Mouse (Mus musculus) heart, adult 11 months (tissue): ENCODE results near the gene Tbx3.
A peak's percentile ranks its signal among the peaks of the same experiment; 100 is the strongest.

Experiments
- DNase-seq: peaks from one replicate; pipeline ENCODE4 v3.0.0; 2022

Tbx3 gene

DNA sequence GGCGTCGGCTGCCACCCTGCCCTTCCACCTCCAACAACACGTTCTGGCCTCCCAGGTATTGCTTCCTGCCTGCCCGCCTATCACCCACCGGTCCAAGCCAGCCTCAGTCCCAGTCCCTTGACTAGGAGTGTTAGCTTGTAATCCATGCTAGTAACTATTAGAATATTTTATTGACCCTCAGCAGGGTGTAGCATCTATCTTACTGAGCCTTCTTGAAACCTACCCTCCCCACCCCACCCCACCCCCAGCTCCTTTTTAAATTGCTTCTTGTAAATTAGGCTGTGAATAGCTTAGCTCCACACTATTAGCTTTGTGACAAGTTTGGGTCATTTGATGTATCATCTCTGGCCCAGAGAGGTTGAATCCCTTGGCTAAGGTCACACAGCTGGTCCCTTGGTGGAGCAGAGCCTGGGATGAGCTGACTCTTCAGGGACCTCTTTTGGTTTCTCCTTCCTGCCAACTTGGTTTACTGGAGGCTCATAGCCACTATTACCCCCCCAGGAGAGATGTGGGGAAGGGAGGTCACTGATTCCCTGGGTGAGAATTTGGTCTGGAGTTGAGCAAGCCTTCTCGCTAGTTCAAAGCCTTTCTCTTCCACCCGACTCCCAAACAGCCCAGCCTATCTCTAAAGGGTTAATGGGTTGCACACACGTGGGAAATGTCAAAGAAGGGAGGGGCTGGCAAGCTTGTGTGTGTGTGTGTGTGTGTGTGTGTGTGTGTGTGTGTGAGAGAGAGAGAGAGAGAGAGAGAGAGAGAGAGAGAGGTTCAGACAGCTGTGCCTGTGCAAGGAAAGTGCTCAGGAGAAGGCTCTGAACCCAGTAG, 10.8 kb downstream of the Tbx3 start:
- peak; percentile 78 for DNase-seq

DNA sequence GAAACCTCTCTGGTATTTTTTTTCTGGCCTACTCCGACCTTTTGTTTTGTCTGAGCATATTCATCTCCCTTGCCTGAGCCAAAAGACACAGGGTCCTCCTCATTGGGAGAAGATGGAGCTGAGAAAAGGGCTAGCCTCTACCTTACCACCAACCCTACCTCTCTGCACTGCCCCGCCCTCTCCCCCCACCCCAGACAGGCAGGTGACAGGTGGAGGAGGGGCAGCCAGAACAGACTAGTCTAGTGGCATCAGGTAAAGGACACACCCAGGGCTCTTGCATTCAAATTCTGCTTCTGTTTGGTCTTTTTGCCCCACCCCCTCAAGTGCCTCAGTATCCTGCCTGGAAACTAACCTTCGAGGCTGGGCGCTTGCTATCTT, 11.4 kb downstream of the Tbx3 start:
- DNase-seq: peak; percentile 88

DNA sequence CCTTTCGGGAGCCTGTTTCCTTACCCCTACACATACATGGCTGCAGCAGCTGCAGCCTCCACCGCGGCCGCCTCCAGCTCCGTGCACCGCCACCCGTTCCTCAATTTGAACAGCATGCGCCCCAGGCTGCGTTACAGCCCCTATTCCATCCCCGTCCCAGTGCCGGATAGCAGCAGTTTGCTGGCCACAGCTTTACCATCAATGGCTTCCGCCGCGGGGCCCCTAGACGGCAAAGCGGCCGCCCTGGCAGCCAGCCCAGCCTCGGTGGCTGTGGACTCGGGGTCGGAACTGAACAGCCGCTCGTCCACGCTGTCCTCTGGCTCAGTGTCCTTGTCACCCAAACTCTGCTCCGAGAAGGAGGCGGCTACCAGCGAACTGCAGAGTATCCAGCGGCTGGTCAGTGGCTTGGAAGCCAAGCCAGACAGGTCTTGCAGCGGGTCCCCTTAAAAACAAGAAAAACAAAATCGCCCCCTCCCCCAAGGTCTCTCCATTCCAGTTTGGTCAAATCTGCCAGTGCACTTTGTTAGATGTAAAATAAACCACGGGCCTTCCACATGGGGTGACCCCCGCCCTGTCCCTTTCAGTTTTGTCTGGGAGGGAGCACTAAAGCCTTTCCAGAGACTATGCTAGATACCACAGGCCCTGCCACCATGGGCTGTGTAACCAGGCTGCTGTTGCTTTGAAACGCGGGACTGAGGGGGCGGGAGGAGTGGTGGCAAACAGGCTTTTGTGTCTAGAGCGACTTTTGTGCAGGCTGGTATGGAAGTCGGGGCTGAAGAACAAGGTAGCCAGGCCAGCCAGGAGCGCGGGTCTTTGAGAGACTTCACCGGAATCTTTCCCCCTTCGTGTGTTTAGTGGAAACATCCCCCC, 12.4 kb downstream of the Tbx3 start:
- DNase-seq: peak; percentile 93

DNA sequence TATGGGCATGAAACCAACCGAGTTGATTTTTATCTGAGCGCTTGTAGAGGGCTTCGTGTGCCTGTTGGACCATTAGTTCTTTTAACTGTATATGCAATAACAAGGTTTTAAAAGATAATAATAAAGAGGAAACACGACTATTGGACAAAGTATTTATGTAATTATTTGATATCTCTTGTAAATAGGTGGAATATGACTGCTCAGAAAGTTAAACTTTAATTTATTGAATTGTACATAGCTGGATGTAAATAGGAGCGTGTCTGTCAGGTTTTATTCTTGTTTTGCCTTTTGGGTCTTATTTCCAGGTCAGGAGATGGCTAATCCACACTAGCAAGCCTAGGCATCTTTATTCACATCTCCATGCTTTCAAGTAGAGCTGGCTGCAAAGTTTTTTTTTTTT, 13.4 kb downstream of the Tbx3 start:
- DNase-seq: no peak

DNA sequence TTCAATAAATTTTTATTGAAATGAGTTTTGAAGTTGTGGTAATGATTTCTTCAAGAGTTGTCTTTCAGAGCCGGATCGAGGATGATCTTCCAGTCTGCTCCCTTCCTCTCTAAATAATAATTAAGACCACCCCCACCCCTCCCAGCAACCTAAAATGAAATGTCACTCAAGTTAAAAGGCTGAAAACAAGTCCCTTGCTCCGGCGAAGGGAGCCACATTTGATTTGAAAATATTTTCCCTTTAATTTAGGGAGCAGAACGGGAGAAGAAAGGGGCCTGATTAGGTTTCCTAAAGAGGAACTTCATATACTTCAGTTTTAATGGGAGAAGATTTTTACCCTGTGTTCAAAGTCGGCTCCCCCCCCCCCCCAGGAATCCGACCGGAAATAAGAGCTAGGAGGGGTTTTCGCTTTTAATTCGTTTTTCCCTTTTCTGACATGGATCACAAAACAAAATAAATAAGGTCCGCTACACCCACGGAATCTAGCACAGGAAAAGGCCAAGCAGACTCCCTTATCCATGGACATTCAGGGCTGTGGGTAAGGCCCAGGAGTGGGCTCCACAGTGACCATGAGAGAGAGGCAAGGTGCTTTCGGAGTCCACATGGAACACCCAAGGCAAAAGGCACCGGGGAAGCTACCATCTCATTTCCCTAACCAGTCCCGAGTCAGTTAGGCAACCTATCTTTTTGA, 14.4 kb downstream of the Tbx3 start:
- DNase-seq: peak; percentile 79

DNA sequence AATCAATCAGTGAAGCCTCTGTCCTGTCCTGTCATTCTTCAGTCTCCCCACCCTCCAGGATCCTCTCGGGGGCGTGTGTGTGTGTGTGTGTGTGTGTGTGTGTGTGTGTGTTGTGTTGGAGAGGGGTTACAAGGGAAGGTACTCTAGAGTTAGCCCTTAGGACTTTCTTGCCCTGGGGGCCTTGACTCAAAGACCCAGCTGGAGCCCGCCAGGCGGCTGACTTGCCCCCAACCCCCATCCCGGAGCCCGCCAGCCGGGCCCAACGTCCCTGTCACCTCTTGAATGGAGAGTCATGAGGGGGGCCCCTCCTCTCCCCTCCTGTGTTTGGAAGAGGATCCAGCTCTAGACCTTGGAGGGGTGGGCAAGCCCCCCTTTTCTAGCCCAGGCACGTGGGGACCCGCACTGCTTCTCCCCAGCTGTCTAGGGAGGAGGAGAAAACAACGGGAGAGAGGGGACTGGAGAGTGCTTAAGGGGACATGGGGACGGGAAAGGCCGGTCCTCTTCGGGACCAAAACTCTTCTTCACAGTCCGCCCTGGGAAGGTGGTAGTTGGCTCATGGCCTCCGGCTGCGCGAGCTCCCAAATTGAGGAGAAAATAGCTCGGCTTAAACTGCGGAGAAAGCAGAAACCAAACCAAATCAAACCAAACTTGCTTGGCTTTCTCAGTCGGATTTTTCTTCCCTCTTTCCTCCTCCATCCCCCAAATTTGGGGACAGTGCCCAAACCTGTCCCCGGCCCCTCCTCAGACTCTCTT, 15.2 kb downstream of the Tbx3 start:
- DNase-seq: peak; percentile 90

DNA sequence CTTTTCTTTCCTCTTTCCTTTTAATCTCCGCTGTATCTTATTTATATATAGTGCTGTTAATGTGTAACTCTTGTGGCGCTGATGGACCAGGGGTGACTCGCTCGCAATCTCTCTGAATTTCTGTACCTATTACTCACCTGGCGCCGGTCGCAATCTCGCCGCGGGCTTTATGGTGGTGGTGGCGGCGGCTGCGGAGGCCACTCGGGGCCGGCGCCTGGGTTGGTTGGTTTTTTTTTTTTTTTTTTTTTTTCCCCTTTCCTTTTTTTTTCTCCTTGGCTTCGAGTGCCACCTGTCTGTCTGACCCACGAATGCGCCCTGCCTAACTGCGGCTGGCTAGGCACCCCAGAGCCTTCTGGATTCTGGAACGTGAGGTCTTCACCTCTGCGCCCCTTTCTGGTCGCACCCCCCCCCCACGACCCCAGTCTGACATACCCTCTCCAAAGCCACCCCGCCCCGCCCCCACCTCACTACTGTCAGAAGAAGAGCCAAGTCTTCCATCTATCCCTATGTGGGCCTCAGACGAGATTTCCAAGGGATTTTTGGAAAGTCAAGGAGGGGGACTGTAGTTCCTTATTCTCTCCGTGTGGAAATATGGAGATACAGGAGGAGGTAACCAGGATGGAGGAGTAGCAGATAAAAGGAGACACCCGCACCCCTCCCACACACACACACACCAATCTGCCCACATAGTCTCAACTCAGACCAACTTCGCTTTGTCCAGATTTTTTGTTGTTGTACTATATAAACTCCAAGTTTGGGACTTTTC, 15.9 kb downstream of the Tbx3 start:
- peak; percentile 86 for DNase-seq

DNA sequence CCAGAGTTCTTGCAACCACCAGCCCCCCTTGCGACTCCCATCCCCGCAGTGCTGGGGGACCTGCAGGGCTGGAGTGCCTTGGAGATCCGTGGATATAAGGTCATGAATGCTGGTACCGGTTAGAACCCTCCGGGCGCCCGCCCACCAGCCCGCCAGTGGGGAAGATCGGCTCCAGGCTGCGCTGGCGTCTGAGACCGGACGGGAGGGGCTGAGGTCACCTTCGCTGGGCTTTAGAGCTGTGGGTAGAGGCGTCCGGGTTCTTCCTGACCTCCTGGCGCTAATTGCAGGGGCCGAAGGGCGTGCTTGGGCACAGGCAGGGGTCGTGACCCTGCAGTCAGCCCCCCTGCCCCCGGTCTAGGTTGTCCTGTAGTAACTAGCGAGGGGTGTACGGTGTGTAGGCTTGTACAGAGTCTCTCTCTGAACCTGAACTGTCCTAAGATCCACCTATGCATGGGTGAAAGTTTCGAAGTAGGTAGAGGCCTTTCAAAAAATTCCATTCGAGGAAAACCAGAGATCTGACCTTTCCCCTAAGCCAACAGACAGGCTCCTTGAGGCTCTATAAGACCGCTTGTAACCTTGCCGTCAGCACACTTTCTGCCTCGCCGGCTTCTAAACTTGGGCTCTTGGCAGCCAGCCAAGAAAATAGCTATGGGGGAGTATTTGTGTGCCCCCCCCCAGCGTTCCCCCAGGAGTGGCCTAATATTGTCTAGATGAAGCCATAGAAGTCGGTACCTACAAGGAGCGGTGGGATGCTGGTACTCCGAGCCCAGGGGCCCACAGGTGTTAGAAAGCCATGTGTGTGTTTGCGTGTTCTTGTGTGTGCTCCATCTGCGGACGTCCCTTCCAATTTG, 16.8 kb downstream of the Tbx3 start:
- peak; percentile 89 for DNase-seq

DNA sequence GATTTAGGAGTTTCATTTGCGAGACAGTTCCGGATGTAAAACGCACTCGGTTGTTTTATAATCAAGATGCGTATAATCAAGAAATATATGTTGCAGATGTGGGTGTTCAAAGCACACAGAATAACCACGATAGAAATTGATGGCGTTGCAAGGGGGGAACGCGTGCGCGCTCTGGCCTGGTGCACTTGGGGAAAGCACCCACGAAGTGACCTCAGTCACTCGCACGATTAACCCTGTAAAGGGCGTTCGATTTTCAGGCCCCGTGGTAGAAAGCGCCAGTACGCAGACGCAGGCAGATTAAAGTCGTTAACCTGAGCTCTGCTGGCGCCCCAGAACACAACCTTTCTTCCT, 17.4 kb downstream of the Tbx3 start:
- peak; percentile 68 for DNase-seq

DNA sequence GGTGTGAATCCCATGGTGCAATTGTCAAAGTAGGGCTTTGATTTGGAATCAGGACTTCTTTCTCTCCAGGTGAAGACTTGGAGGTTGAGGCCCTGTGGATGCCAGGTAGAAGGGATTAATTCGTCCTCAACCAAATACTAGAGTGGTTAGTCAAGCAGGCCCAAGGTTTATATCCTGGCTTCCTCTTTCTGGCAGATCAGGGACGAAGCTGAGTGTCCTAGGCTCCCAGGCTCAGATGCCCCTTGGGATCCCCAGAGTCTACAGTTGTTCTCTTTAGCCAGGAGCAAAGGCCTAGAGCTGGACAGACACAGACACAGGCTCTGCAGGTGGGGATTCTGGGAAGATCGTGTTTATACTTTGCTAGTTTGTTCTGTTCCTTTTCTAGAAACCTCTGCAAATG, 17.8 kb downstream of the Tbx3 start:
- DNase-seq: no peak

DNA sequence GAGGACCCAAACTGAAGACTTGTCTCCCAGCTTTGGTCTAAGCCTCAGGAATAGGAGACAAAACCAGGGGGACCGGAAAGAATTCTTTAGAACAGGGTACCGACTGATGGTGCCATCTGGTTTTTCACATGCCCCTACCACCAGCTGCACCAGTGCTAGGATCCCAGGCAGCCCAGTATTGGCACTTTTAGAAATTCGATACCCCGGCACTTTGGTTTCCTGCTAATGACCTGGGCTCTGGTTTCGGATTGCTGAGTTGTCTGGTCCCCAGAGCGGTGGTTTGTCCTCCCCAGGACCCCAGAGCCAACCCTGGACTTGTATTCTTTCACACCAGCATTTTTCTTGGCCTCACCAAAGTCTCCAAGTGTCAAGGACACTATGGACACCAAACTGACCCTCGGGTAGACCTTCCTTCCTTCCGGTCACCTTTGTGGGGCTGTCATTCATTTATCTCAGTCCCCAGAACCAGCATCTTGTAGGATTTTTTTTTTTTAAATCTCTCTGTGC, 18.5 kb downstream of the Tbx3 start:
- DNase-seq: no peak

DNA sequence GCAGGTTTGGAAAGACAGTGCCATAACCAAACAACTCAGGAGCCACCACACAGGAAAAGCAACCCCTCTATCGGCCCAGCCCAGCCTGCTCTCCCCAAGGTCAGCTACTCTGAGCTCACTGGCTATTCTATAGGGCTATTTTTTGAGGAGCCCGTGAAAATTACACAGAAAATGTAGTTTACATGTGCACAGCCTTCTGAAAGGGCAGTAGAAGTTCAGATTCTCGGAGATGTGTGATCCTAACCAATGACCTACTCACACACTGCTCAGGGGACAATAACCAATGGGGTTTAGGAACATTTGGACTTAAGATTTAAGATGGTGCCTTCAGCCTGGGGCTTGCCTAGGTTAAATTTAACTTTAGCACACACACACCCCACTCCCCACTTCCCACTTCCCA, 19.0 kb downstream of the Tbx3 start:
- DNase-seq: no peak

DNA sequence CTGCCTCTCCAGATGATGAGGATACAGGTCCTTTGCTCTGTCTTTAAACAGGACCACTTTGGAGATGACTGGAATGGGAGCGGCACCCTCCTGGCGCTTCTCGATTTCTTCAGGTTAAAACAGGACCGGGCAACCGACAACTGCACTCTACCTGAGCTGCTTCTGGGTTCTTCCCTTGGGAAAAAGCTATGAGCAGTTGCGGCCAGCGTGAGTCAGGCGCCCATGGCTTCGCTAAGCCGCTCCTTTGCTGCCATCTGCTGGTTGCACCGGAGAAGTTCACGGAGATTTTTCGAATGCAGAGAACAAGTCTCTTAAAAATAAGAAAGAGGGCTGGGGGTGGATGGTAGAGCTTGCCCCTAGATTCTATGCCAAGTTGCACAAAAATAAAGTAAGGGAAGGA, 20.6 kb downstream of the Tbx3 start:
- DNase-seq: peak; percentile 93

DNA sequence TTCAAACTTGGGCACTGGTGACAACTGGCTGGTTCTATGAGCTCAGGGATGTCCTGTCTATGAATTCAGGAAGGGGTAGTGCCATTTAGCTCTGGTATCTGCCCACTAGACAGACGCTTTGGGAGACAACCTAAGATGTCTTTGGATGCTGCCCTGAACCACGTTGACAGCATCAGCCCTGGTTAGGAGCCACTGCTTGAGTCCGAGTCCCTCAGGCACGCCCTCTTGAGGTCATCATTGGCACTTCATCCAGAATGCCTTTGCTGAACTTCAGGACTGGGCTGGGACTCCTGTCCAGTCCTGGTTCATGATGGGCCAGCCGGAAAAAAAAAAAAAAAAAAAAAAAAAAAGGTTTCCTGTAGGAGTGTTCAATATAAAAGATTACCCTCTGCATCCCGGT, 22.0 kb downstream of the Tbx3 start:
- DNase-seq: no peak

DNA sequence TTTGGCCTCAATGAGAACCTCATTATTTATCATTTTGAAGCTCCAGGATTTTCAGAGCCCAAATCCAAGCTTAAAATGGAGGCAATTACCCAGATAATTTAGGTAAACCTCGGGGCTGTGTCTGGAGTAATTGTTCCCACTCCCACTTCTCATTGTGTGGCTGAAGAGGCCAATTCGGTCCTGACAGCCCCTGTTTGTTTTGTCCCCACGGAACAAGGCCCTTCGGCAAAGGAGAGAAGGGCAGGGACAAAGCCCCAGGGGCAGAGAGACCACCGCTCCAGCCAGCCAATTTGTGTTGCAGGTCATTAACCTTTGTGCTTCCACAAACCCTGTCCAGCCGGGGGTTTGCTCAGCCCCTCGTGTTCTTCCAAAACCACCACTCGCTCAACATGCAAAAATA, 24.4 kb downstream of the Tbx3 start:
- no peak for DNase-seq

DNA sequence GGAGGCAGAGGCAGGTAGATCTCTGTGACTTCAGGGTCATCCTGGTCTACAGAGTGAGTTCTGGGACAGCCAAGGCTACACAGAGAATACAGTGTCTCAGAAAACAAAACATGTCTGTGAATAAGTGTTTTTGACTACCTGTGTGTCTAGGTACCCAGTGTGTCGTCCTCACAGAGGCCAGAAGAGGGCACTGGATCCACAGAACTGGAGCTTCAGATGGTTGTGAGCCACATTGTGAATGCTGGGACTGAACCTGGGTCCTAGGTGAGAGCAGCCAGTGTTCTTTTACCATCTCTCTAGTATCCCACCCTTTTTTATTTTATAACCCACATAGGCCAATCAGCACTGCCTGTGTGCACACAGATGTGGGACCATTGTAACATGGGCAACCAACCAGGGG, 32.6 kb downstream of the Tbx3 start:
- no peak for DNase-seq

DNA sequence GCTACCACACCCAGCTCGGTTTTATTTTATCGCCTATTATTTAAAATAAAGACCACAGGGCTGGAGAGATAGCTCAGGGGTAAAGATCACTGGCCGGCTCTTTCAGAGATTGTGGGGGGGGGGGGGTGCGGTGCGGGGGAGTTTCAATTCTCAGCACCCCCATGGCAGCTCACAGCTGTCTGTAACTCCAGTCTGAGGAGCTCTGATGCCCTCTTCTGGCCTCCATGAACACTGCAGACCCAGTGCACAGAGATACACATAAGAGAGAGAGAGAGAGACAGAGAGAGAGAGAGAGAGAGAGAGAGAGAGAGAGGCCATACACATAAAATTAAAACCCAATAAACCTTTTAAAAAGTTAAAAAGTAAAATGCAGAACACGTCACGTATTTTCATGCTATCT, 34.4 kb downstream of the Tbx3 start:
- DNase-seq: no peak

DNA sequence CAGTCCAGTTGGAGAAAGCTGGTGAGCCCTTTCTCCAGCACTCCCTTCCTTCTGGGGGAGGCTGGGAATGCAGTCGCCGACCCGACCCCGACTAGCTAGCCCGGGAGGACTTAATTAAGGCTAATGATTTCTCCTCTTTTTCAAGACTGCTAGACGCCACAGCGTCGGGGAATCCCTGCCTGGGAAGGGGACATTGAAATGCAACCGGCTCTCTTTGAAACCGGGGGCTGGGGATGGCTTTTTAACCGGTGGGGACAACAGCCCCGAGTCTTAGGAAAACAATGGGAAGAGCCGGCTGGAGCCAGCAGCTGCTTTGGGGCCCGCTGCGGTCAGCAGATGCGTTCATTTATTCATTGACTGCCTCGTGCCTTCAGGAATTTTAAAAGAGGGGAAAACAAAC, 36.0 kb downstream of the Tbx3 start:
- no peak for DNase-seq

DNA sequence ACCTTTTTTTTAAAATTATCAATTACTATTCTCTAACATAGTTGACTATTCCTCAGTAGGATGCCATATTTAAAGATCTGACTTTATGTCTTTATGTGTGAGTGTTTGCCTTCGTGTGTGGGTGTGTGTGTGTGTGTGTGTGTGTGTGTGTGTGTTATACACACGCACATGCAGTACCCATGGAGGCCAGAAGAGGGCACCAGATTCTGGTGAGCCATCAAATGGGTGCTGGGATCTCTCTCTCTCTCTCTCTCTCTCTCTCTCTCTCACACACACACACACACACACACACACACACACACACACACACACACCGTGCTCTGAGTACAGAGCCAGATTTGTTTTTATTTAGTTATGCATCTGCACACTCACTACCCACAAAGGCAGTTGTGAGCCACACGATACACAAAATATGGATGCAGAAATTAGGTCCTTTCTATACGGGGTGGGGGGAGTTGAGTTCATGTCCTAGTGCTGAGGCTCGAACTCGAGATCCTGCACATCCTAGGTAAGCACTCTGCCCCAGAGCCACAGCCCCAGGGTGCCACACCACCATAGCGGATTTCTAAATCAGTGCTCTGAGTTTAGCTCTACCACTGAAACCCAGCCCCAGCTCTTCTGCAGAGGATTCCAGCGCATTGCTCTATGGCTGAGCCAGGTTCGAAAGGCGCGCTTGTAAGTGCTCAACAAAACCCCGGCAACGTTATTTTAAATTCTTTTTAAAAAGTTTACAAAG, 38.5 kb downstream of the Tbx3 start:
- DNase-seq: no peak

DNA sequence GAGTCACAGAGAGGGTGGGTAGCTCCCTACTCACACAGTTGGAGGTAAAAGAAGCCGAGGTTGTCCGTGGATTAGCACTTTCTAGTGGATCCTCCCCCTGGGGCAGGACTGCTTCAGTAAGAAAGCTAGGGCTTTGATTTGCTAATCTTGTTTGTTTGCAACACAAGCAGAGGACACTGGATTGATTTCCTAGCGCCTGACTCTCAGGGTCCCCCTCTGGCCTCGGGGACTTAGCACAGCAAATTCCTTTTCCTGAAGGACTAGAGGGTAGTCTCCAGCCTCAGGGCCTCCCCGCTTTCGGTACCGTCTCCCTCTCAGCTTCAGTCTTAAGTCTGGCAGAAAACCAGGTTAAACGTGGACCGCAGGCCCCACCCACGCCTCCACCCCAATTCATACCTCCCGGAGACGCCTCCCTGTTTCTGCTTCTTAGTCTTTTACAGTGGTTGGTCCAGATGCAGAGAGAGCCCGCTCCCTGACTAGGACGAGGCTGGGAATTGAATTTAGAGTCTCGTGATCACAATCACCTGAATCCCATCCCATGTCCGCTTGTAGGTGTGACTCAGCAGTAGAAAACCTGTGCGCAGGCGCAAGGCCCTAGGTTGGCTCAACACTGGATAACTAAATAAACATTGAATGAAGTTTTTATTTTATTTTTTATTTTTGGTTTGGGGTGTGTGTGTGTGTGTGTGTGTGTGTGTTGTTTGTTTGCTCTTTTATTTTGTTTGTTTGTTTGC, 39.5 kb downstream of the Tbx3 start:
- peak; percentile 65 for DNase-seq
